Mouse (Mus musculus): ENCODE results near the gene Plcl2.

Plcl2 gene

DNA sequence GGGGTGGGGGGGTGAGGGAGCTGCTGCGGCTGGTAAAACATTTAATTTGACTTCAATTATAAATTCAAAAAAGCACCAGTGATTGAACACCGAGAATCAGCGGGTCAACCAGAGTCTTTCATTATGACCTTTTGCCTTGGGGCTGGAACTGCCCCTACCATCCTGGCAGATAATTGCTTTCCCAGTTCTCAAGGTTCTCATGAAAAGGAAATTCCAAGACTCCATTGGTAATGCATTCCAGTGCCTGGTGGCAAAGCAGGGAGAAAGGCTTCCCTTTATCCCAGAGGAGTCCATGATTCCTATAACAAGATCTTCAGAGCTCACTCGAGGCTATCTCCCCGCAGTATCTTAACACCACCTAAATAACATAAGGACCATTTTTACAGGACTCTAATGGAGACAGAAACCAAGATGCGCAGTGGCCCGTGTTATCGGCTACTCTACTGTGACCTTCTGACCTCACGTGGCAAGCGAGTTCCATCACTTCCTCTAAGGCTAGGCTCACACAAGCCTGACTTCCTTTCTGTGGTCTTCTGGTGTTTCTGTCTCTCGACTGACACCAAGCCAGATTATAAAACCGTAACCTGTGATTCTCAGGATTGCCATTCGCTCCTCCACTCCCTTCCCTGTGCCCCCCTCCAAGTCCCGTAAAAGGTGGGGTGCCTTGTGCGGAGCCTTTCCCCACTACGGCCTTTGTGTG, 10.0 kb upstream of the Plcl2 start:
- in situ Hi-C loops (cut with MboI, MseI) = no loop called here

DNA sequence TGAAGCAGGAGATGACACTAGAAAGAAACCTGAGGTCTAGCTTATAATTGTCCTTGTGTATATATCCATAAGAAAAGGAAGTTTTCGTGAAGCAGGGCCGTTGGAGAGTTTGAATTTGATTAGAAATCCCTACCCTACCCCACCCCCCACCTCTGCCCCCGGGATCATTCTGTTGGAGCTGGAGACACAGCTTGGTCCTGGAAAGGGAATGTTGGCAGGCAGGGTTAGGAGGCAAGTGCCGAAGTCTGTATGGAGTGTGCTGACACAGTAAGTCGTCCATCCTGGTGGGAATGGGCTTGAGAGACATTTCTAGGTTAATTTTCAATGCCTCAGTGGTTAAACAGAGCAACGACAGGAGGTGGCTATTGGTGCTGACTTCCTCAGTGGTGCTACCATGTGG, 8.4 kb upstream of the Plcl2 start:
- in situ Hi-C loops (cut with MboI, MseI) = no loop called here

DNA sequence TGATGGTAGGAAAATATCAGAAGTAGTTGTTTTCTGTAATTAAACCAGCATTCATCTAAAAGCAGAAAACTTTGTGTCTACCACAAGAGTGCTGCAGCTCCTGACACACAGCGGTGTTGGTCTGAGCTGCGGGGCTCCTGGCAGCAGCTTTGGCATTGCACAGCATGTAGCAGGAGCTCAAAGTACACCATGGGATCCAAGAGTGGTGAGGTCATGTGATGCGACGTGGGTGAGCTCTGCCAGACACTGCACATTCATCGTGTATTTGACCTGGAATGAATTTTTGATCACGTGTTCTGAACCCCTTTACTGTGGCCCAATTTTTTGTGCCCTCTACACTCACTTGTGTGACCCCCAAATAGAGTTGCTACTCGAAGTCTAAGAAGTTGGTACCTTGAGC, 6.1 kb upstream of the Plcl2 start:
- in situ Hi-C loops (cut with MboI, MseI) = no loop called here

DNA sequence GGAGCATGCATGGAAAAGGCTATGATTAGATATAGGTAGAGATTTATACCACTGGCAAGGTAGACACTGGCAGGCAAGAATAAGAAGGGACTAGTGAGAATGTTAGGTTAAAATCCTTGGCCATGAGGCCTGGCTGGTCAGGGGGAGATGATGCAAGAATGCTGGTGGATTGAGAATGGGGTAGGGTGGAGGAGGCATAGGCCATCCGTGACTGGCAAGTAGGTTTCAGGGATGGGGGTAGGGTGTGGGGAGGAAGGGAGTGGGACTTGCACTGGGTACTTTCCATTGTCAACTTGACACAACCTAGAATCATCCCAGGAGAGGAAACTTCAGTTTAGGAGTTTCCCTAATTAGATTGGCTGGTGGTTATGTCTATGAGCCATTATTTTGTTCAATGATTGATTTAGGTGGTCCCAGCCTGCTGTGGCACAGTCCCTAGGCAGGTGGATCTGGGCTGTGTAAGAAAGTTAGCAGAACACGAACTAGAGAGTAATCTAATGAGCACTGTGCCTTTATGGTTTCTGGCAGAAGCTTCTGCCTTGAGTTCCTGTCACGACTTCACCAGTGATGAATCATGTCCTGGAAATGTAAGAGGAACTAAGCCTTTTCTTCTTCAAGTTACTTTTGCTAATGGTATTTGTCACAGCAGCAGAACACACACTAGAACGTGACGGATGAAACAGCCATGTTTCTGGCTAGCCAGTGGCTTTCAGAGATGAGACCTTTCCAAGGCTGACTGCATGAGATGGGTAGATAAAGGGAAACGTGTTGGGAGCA, 4.9 kb upstream of the Plcl2 start:
- in situ Hi-C loops (cut with MboI, MseI) = no loop called here

DNA sequence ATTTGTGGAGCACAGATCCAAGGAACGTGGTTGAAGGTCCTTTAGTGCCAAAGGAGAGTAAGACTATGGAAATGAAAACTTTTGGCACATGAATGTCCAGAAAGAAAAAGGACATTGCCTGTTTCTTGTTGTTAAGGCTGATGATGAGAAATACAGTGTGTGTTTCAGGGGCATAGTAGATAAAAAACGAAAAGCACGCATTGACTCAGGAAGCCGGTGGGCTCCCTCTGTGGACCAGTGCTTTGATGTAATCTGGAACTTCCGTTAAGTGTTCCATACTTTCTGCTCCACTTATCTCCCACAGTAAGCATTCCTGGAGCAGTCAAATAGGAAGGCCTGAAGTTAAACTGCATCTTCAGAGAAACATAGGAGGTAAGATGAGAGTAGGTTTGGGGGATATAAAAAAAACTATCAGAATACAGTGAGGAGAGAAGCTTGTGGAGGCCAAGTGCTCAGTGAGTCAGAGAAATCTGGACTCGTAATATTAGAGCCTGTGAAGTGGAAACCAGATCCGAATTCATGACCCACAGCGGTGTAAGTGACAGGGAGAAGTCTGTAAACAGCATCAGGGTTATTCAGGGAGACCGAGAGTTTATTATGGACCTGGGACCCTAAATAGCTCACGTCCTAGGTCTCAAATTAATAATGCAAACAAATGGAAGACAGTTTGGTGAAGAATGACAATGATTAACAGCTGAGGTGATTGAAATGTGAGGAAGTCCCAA, 3.1 kb upstream of the Plcl2 start:
- in situ Hi-C loops (cut with MboI, MseI) = no loop called here

DNA sequence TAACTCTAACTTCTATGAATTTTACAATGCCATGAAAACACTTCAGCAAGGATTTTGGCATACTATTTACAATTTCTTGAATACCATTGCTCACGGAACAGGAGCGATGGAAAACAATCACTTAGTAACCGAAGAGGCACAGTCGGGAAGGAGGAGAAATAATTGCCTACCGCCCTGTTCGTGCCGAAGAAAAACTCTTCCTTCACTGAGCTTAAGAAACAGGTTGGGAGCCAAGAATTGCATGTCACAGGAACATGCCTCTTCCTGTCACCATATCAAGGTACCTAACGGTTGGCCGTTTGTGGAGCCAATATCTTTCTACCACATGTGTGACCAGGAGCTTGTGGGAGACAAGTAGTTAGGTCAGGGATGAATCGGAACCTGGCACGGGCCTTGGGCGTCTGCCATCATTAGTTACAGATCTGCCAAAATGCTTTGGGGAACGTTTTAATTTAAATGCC, 2.3 kb upstream of the Plcl2 start:
- in situ Hi-C loops (cut with MboI, MseI) = no loop called here

DNA sequence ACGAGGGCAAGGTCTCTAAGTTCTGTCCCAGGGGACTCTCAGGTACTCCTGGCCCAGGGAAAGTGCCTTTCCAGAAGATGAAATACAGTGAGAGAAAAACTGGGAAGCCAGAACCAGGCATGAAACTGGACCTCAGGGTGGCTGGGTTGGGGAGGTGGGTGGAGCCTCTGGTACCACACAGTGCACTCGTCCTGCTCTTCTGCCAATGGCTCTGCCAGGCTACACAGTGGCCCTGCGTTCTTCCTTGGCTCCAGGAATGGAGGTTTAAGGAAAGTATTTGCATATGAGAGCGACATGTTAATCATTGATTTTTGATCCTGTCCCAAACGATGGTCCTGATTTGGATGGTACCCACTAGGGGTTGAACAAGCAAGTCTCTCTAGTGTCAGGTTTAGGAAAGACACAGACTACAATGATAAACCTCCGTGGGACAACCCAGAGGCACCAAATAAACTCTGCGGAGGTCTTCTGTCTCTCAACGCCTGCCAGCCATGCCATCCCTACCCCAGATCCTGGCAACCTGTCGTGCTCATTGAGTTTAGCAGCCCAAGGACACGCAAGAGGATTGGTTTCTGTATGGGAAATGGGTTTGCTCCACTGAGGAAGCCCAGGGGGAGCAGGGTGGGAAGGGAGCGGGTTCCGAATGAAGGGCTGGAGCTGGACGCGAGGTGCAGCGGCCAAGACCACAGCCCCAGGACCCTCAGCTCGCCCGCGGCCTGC, 988 bp upstream of the Plcl2 start:
- in situ Hi-C loops (cut with MboI, MseI) = no loop called here

DNA sequence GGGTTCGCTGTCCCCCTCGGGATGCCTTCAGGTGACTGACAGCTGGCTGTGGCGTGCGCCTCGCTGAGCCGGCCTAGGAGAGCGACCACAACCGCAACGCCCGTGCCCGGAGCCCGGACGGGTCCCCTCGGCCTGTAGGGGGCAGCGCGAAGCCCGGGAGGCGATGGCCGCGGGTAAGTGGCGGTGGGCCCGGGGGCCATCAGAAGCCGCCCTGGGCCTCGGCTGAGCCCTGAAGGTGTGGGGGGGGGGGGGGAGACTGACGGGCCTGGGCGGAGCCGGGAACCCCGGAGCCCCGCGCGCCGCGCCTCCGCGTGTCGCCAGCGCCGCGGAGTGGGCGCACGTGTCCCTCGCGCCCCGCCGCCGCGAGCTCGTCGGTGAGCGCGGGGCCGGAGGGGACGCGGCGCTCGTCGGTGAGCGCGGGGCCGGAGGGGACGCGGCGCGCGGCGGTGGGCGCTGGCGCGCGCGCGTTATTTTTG, 390 bp upstream of the Plcl2 start:
- in situ Hi-C loops (cut with MboI, MseI) = no loop called here

DNA sequence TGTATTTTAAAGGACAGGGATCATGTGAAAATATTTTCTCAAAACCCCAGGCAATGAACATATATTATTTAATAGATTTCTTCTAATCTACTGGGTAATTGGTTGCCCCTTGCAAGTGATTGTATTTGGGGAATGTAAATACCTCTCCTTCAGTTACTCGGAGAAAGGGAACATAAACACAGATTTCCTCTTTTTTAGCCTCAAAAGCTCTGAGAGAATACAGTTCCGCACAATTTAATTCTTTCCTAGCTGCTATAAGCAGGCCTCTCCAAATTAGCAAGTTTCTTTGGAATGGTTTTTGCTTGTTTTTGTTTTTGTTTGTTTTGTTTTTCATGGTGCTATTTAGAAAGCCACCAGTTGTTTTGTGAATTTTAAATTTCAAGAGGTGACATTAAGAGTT, 1.1 kb downstream of the Plcl2 start:
- in situ Hi-C loops (cut with MboI, MseI) = loop anchor here in 1 of 2 experiments (5.0 kb wide), 1 partner anchor 38 kb away; no protein-coding TSS in a partner anchor

DNA sequence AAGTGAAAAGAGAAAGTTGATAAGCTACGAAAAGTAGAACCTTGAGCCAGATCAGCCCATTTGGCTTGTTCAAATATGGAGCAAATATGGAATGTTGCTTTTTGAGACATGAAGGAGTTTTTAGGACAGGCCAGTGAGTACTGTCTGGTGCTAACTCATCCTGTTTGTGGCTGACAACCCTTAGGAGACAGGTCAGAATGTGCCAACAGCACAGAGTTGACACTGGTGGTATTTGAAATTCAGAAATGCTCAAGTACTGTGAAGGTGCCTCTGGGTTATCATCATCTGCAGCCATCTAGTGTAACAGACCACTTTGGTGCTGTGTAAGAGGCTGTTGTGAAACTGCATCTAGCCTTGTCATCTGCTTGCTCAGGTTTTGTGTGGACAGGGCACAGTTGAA, 1.5 kb downstream of the Plcl2 start:
- in situ Hi-C loops (cut with MboI, MseI) = loop anchor here in 1 of 2 experiments (5.0 kb wide), 1 partner anchor 38 kb away; no protein-coding TSS in a partner anchor

DNA sequence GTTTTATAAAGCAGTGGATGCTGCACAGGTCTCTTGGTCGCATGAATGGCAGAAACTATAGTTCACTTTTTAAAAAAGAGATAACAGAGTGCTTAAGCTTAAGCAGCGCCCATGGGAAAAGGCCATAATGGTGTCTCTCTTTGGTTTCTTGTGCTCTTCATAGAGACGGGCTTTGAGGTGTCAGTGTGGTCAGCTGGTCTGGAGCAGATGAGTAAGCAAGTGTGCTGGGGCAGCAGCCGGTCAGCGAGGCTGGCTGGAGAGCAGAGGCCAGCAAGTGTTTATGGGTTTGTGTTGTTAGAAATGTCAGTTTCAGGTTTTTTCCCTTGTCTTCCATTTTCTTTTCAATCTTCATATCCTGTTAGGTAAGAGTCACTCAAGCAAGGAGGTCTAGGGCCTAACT, 3.0 kb downstream of the Plcl2 start:
- in situ Hi-C loops (cut with MboI, MseI) = loop anchor here in 1 of 2 experiments (5.0 kb wide), 1 partner anchor 40 kb away; no protein-coding TSS in a partner anchor

DNA sequence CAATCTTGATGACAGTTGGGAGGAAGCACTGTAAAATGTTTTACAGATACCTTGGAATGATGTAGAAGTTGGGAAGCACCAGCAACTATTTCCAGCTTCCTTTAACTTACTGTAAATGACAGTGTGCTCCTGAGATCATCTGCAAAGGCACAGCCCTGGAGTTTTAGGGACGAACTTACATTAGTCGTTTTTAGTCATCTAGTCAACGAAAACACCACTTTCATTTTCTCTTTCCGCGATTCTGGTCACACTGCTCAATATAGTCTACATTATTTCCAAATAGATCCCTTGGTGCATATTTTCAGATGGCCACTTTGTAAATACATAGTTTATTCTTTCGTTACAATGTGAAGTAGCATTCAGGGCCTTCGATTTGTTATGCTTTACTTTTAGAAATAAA, 3.6 kb downstream of the Plcl2 start:
- in situ Hi-C loops (cut with MboI, MseI) = loop anchor here in 1 of 2 experiments (5.0 kb wide), 1 partner anchor 41 kb away; no protein-coding TSS in a partner anchor

DNA sequence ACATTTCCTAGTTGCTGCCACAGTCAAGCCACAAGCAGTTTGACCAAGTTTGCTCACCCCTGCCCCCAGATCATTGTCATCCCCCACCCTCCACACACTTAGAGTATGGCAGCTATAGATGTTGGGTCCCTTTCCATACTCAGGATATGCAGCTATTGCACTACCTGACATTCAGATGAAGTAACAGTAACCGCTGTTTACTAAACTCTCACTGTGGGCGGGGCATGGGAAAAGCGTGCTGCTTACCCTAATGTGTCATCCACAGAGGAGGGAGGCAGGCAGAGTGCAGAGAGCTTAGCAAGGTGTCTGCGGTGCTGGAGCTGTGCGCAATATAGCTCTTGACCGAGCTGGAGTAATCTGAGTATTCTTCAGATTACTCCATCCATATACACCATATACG, 4.2 kb downstream of the Plcl2 start:
- in situ Hi-C loops (cut with MboI, MseI) = loop anchor here in 1 of 2 experiments (5.0 kb wide), 1 partner anchor 41 kb away; no protein-coding TSS in a partner anchor

DNA sequence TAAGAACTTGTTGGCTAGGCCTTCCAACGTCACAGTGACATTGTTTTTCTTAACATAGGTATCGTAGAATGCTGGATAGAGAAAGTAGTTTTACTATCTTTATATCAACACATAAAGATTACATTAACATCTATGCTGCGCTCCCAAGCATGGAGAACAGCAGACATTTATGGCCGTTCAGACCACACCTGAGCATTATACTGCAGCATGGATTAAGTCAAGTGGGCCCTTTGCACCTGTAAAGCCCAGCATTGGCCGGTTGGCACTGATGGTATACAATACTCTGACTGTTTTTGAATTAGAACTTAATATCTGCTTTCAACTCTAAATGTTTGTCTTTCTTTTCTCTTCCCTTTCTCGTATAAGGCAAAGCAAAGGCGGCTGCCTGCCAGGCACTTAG, 4.8 kb downstream of the Plcl2 start:
- in situ Hi-C loops (cut with MboI, MseI) = loop anchor here in 1 of 2 experiments (5.0 kb wide), 1 partner anchor 42 kb away; no protein-coding TSS in a partner anchor

DNA sequence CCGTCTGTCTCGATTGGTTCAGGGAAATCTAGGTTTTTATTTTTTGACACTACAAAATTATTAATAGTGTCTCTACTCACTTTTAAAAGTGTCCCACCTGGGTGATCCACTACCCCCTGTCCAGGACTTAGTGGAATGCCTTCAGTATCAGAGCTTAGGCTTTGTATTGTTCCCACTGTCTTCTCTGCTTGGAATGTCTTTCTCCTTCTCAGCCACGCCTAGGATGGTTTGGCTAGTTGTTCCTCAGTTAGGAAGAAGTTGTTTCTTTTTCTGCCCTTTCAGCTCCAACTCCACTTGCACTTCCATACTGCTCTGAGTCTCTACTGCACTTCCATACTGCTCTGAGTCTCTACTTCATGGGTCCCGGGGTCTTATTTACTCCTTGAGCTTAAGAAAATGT, 6.7 kb downstream of the Plcl2 start:
- in situ Hi-C loops (cut with MboI, MseI) = no loop called here

DNA sequence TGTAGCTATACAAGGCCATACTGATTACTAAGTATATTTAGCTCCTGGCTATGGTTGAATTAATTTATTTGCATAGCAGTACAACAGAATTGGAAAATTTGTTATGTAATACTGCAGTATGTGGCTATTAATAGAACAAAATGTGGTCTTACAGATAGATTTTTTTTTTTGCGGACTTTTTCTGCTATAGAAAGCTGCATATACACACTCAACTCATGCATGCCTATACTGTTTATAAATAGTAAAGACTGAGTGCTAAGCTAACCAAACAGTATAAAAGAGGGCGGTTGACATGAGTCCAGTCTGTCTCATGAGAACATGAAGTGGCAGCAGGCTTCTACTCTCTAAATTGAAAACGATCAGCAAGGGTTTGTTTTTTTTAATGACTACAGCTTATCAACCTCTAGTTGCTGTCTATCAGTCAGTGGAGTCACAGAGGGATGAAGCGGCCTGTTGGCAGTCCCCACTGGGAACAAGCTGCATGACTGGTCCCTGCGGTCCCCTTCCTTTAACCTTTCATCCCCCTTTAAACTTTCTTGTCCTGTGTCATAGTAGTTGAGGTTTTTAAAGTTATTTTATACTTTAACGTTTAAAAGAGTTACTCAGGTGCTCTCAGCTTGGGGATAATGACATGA, 8.7 kb downstream of the Plcl2 start:
- in situ Hi-C loops (cut with MboI, MseI) = no loop called here

DNA sequence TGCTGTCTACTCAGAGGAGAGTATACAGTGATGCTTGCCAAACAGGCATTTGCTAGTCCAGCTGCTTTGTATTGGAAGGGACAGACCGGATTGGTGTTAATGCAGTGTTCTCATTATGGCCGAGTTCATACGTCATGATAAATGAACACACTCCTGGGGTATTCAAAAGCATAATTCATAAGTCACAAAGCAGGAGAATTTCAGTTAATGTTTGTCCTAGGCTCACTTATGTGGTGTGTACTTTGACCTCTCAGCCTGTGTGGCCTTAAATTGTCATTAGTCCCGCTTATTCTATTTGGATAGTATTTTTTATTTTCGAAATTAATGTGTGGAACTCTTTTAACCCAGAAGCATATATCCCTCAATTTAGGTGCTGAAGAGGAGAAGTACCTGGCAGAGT, 10.4 kb downstream of the Plcl2 start:
- in situ Hi-C loops (cut with MboI, MseI) = no loop called here

DNA sequence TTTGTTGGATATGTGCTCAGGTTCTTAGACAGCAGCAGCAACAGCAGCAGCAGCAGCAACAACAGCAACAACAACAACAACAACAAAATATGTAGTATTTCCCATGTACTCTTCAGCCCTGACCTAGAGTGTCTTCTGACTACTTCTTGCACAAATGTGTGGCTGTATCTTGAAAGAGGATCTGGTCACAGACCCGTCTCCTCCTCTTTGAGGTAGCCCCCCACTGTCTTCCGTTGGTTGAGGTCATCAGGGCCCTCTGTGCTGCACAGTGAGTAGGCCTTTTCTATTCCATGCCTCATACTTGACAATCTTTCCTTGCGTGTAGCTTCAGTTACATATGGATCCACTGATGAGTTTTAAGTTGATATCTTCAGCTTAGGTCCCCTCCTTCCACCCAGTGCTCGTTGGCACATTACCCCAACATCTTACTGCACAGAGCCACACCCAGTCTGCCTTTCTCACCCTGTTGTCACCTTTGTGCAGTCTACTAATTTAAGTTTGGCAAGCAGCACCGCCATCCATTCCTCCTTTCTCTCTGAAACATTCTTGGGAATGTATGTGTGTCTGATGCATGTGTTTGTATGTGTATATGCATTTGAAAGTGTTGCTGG, 13.4 kb downstream of the Plcl2 start:
- in situ Hi-C loops (cut with MboI, MseI) = no loop called here

DNA sequence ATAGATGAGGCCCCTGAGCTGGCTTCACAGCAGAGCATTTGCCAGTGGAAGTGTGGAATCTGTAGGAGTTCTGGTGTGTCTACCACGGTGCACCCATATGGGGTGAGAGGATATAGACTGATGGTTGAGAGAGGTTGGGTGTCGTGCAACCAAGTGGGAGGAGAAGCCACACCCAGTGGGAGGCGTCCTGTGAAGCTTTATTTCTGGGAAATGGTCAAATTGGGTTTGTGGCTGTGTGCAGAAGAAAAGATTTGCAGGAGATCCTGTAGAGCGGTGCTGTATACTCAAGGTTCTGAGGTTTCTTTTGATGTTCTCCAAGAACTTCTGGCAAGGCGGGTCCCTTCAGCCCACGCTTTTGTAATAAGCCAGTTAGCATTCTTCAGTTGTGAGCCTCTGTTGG, 15.8 kb downstream of the Plcl2 start:
- in situ Hi-C loops (cut with MboI, MseI) = no loop called here

DNA sequence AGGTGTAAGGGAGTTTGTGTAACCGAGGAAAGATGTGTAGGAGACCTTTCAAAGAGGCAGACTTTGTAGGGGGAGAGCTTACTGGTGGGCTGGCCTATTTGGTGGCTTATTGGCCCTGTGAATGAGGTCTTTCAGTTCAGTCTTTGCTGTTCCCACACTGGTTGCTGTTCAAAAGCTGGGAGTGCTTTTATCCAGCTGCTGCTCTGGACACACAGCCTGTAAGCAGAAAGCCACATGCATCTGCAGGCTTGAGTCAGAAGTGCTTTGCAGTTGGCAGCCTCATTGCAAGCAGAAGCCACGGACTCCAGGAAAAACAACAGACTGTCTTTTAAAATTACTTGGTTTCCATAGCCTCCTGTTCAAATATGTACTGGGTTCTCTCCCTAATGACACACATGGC, 16.6 kb downstream of the Plcl2 start:
- in situ Hi-C loops (cut with MboI, MseI) = no loop called here
